Mouse (Mus musculus) liver, embryonic 14 days (tissue): ENCODE data around the gene Ssna1. TPM values are rescaled to one million over a fixed set of nuclear protein-coding genes. Genes with fewer than 3 reads are reported as not detected.

Experiments used
- polyA plus RNA-seq: library from polyadenylated mRNA; depleted of rRNA; stranded (reverse); fragments of >200 nt; gene quantifications from 2 replicates; pipeline ENCODE4 v1.2.3, GENCODE M21; 2012; rRNA removed

The Ssna1 gene
- 70.9 and 83.9 TPM in 2 replicates for polyA plus RNA-seq

DNA sequence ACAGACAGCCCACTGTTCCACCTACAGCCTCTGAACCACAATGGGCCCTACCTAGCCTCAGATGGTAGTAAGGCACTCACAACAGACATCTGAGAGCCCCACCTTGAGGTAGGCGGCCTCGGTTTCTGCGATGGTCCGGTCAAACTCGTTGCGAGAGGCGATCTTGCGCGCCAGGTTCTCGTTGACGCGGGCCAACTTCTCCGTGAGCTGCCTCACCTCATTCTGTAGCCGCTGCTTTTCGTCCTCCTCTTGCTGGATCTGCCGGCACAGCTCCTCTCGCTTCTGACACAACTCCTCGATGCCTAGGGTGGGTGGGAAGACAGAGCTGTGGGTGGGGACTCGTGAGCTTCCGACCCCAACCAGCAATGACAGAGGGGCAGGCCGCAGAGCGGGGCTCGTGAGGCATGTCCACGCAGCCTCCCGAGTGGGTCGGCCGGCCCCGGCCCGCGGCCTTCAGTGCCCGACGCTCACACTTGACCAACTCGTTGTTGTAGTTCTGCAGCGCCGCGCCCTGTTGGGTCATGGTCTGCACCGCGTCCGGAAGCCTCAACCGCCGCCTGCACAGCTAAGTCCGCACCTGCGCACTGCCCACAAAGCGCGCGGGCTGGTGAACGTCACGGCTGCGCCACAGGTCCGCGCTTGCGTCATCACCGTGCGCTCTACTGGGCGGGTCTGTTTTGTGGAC lies at the start of gene Ssna1, which contains the start of gene Anapc2:
Ssna1 (minus strand) TSS at position 612 of the 685 bp plus-strand sequence.
Anapc2 (plus strand) TSS at position 652 of the 685 bp plus-strand sequence.

DNA sequence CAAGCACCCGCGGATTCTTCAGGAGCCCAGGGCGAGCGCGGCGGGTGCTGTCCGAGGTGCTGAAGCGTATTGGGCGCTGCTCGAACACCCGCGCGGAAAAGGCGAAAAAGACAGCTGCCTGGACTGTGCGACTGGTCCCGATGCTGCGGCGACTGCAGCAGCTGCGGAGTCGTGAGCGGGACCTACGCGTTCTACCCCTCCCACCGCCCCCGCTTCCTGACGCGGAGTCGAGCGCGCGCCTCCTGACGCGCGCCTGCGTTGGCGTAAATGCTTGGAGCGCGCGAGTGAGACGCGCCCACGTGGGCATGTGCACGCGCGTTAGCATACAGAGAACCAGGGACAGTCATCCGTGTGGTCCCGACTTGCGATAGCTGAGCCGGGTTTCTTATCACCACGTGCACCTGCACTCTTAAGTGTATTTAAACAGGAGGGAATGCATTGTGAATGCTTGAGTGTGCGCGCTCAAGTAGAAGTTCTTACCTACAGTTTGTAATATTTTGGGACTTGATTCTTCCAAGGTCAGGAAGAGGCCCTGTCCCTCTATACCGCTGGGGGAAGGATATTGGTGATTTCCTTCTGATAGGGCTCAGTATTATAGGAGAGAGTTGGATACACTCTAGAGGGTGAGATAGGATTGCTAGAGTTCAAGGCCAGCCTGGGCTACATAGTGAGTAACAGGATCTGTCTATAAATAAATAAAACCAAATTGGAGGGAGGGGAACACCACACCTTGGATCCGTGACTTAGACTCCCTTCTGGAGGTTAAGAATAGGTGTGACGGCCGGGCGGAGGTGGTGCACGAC lies 46.9 kb upstream of the Ssna1 start, which contains the start of gene Grin1:
Grin1 (minus strand) TSS at position 217 of the 803 bp plus-strand sequence.

GRCm38 (mm10) chr2:25289651-25290050 lies 17.4 kb upstream of the Ssna1 start, which contains the start of gene Lrrc26:
TSS of gene Lrrc26 (plus strand) at chr2:25289915.

GRCm38 (mm10) chr2:25287927-25288649 lies 15.8 kb upstream of the Ssna1 start, which contains the start of gene Tmem210:
TSS of gene Tmem210 (plus strand) at chr2:25288145.

DNA sequence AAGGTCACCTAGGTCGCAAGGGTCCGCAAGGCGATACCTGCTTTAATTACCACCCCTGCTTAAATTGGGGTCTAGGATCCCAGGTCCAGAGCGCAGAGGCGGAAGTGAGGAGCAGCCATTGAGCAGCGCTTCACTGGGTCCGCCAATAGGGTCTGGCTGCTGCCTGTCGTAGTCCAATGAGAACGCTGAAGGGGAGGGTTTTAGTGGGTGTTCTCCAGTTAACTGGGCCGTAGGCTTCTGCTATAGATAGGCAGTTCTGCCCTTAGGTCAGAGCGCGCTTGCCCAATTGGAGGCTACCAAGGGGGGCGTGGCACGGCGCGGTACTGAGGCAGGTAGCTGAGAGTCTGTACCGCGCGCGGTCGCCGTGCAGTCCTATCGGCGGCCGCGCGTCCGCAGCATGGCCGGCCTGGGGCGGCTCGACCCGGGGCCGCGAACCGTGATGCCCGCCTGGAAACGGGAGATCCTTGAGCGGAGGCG lies 9.9 kb downstream of the Ssna1 start, which contains the start of gene Tprn:
Tprn (plus strand) TSS at position 328 of the 477 bp plus-strand sequence.

GRCm38 (mm10) chr2:25255284-25255779 lies 16.9 kb downstream of the Ssna1 start, which contains the start of gene Tmem203:
TSS of gene Tmem203 (plus strand) at chr2:25255439.

GRCm38 (mm10) chr2:25246183-25247072 lies 25.8 kb downstream of the Ssna1 start, which contains the start of gene AL732309.1:
TSS of gene AL732309.1 (minus strand) at chr2:25246863.

GRCm38 (mm10) chr2:25242101-25242506 lies 30.1 kb downstream of the Ssna1 start, which contains the start of the genes Rnf208 and Cysrt1:
TSS of gene Rnf208 (plus strand) at chr2:25242255.
TSS of gene Cysrt1 (minus strand) at chr2:25242452.

DNA sequence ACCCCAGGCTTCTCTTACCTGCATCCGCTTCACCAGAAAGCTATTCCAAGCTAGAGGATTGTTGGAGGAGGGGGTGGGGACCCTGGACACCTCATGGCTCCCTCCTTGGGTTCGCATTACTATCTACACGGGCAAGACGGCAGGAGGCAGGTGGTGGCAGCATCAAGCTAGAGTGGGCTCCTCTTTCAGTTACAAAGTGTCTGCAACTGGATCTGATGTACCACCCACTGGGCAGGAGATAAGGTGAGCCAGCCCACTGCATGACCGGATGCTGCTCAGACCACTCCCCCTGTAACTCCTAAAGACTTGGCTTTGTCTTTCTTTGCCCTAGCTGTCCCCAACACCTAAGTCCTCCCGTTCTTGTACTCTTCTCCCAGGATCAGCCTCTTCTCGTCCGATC lies 35.6 kb downstream of the Ssna1 start, which contains the start of gene Rnf224:
Rnf224 (minus strand) TSS at position 174 of the 400 bp plus-strand sequence.

DNA sequence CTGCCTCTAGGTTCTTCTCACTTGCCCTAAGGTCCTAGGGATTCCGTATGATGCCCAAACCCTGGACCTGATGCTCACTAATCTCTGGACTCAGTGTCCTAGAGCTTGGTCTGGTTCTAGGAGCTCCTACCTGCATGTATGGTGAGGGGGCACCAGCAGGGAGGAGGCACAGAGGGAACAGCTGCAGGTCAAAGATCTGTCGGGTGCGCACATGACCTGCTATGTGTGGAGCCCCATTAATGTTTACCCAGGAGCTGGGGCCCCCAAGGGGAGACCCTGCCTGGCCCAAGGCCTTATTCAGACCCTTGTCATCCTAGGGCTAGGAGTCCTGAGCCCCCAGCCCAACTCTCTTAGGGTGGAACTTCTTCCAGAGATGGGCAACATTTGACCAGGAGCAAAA lies 38.2 kb downstream of the Ssna1 start, which contains the start of gene Slc34a3:
Slc34a3 (minus strand) TSS at position 315 of the 400 bp plus-strand sequence.

GRCm38 (mm10) chr2:25224492-25224765 lies 47.8 kb downstream of the Ssna1 start, which contains the start of gene Tubb4b:
TSS of gene Tubb4b (minus strand) at chr2:25224702.

Other genes with a start within 250 kb of the Ssna1 start
- gene Nsmf, start 218.1 kb downstream of the Ssna1 start, polyA plus RNA-seq = 9.4 and 9.6 TPM in 2 replicates
- gene Entpd8, start 192.1 kb downstream of the Ssna1 start, polyA plus RNA-seq = 4.1 and 5.2 TPM in 2 replicates
- 1.2 and 1.5 TPM in 2 replicates for gene Noxa1, start 177.3 kb downstream of the Ssna1 start, polyA plus RNA-seq
- 3.4 and 4.2 TPM in 2 replicates for gene Nrarp, start 91.7 kb downstream of the Ssna1 start, polyA plus RNA-seq
- 2.9 and 4.0 TPM in 2 replicates for gene Tor4a, start 75.6 kb downstream of the Ssna1 start, polyA plus RNA-seq
- gene Nelfb, start 60.9 kb downstream of the Ssna1 start, polyA plus RNA-seq = 16.1 and 18.8 TPM in 2 replicates
- gene Stpg3, start 57.8 kb downstream of the Ssna1 start, polyA plus RNA-seq = not detected in 2 replicates
- gene Fam166a, start 53.7 kb downstream of the Ssna1 start, polyA plus RNA-seq = 0.03 and 1.2 TPM in 2 replicates
- 658 and 704 TPM in 2 replicates for gene Tubb4b, start 47.7 kb downstream of the Ssna1 start, polyA plus RNA-seq
- not detected in 2 replicates for gene Slc34a3, start 38.1 kb downstream of the Ssna1 start, polyA plus RNA-seq
- gene Rnf224, start 35.7 kb downstream of the Ssna1 start, polyA plus RNA-seq = 0.02 TPM in 1 of 2 replicates, not detected in the other
- gene Rnf208, start 30.2 kb downstream of the Ssna1 start, polyA plus RNA-seq = 0.60 and 0.69 TPM in 2 replicates
- gene Cysrt1, start 30.0 kb downstream of the Ssna1 start, polyA plus RNA-seq = not detected in 2 replicates
- gene AL732309.1, start 25.6 kb downstream of the Ssna1 start, polyA plus RNA-seq = 4.7 and 5.3 TPM in 2 replicates
- 6.5 and 7.9 TPM in 2 replicates for gene Tmem203, start 17.0 kb downstream of the Ssna1 start, polyA plus RNA-seq
- 2.0 and 3.1 TPM in 2 replicates for gene Tprn, start 9.8 kb downstream of the Ssna1 start, polyA plus RNA-seq
- gene Anapc2, start within 50 bp of the Ssna1 start, polyA plus RNA-seq = 21.4 and 24.9 TPM in 2 replicates
- not detected in 2 replicates for gene Tmem210, start 15.7 kb upstream of the Ssna1 start, polyA plus RNA-seq
- 0.02 TPM in 1 of 2 replicates, not detected in the other for gene Lrrc26, start 17.5 kb upstream of the Ssna1 start, polyA plus RNA-seq
- 0.02 and 0.03 TPM in 2 replicates for gene Grin1, start 46.7 kb upstream of the Ssna1 start, polyA plus RNA-seq
- 5.0 and 8.0 TPM in 2 replicates for gene Man1b1, start 59.9 kb upstream of the Ssna1 start, polyA plus RNA-seq
- 9.5 and 11.0 TPM in 2 replicates for gene Dpp7, start 83.9 kb upstream of the Ssna1 start, polyA plus RNA-seq
- 3.3 and 4.3 TPM in 2 replicates for gene Uap1l1, start 93.2 kb upstream of the Ssna1 start, polyA plus RNA-seq
- 18.3 and 19.0 TPM in 2 replicates for gene Sapcd2, start 99.9 kb upstream of the Ssna1 start, polyA plus RNA-seq
- 0.18 and 0.22 TPM in 2 replicates for gene Entpd2, start 123.4 kb upstream of the Ssna1 start, polyA plus RNA-seq
- 3.2 and 3.7 TPM in 2 replicates for gene Npdc1, start 126.9 kb upstream of the Ssna1 start, polyA plus RNA-seq
- gene Fut7, start 150.8 kb upstream of the Ssna1 start, polyA plus RNA-seq = 0.37 and 0.68 TPM in 2 replicates
- gene Abca2, start 156.3 kb upstream of the Ssna1 start, polyA plus RNA-seq = 1.9 and 2.4 TPM in 2 replicates
- 0.14 and 0.23 TPM in 2 replicates for gene Clic3, start 184.4 kb upstream of the Ssna1 start, polyA plus RNA-seq
- 7.5 and 7.9 TPM in 2 replicates for gene Paxx, start 188.7 kb upstream of the Ssna1 start, polyA plus RNA-seq
- gene Ptgds, start 197.6 kb upstream of the Ssna1 start, polyA plus RNA-seq = 0.21 TPM in 2 replicates
- gene Lcn12, start 221.5 kb upstream of the Ssna1 start, polyA plus RNA-seq = not detected in 2 replicates
- 4.5 and 8.5 TPM in 2 replicates for gene Fbxw5, start 228.3 kb upstream of the Ssna1 start, polyA plus RNA-seq
- gene C8g, start 229.3 kb upstream of the Ssna1 start, polyA plus RNA-seq = 19.1 and 24.6 TPM in 2 replicates